Mouse (Mus musculus) cortical plate, adult 2 months (tissue): ENCODE data around the gene Dapk2. TPM values are rescaled to one million over a fixed set of nuclear protein-coding genes. Genes with fewer than 3 reads are reported as not detected.

ENCODE experiments used
- H3K27ac ChIP-seq: fragments of 200-500 bp; 2 replicates; pipeline ENCODE4 v1.5.1; 2012; ENCODE audit warnings: low read length, control low read depth, inconsistent platforms; ENCODE audit not compliant: insufficient read depth
- H3K4me1 ChIP-seq: fragments of 200-500 bp; 2 replicates; pipeline ENCODE4 v1.6.1; 2011; ENCODE audit warnings: low read length; ENCODE audit not compliant: control insufficient read depth, insufficient read depth
- H3K4me3 ChIP-seq: fragments of 200-500 bp; 2 replicates; pipeline ENCODE4 v1.5.1; 2011; ENCODE audit warnings: mild to moderate bottlenecking, low read length, control low read depth; ENCODE audit not compliant: insufficient read depth
- CTCF ChIP-seq: fragments of 200-500 bp; IDR thresholded peaks from 2 replicates; pipeline ENCODE4 v1.5.1; 2011; ENCODE audit warnings: mild to moderate bottlenecking, control low read depth, low read length; ENCODE audit not compliant: insufficient read depth; ENCODE audit errors: extremely low read depth
- POLR2A ChIP-seq: fragments of 200-500 bp; IDR thresholded peaks from 2 replicates; pipeline ENCODE4 v1.6.1; 2011; ENCODE audit warnings: mild to moderate bottlenecking, low read length, control low read depth; ENCODE audit not compliant: insufficient read depth; ENCODE audit errors: extremely low read depth
- polyA plus RNA-seq: library from polyadenylated mRNA; depleted of rRNA; stranded (reverse); fragments of >200 nt; gene quantifications from 2 replicates; pipeline ENCODE4 v1.2.3, GENCODE M21; 2012

Gene Dapk2
- polyA plus RNA-seq, 1 experiment = 6.8 TPM

DNA sequence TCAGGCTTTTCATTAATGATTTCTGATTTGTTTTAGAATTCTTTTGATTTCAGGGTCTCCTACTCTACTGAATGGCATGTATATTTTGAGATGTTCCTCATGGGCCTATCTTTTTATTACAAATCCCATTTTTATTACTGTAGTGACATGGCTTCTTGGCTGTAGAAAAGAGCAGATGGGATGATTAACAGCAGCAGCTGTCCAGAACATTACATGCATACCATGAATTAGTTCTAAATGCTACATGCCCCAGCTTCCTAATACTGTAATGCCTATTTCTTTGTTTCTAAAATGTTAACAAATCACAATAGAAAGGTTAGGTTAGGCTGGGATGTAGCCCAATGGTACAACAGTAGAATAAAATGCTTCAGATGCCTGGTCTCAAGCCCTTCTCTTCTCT, 36.6 kb upstream of the Dapk2 start:
- TF ChIP-seq POLR2A (no peak), CTCF (no peak)
- no peak overlapping the region for H3K27ac ChIP-seq
- no peak overlapping the region for H3K4me3 ChIP-seq
- H3K4me1 ChIP-seq = peaks cover 2% of the 10 kb centered on the region

DNA sequence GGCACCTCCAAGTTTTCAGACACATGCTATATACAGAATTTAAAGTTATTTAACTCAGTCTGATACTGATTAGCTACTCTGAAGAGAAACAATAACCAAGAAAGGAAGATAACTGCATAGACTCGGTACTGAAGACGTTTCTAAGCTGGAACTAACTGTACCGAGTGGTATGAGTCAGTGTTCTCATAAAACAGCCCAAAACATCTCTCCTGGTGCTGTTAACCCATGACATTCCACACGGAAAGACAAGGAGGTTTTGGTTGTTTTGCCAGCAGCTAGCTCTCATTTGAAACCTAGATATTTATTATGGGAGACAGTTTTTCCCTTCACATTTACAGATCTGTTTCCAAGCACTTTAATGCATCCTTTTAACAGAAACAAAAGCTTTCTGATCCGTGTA, 34.4 kb upstream of the Dapk2 start:
- TF ChIP-seq POLR2A (no peak), CTCF (no peak)
- Histone ChIP-seq H3K27ac (0 out of 2 replicates have a peak overlapping the region, but pooled peaks have one; percentile 32), H3K4me3 (peak overlapping the region; percentile 51), H3K4me1 (peaks cover 2% of the 10 kb centered on the region)

DNA sequence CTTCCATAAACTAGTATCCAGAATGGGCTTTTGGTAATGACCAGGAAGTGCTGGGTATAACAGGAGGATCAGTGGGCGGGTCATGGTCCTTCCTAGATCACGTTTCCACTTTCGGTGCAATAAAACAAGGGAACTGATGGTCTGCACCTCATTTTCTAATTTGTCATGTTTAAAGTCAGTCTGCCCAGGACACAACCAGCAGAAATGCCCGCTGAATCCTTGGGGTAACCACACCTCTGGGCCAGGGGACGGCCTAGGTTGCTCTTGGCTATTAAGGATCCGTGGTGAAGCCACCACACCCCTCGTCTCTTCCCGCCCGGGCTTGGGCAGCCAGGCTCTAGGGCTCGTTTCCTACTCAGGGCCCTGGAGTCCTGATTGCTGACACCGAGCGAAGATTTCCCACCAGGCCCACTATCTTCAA, 33.9 kb upstream of the Dapk2 start:
- peak overlapping the region; percentile 32 for H3K27ac ChIP-seq
- TF ChIP-seq POLR2A (no peak), CTCF (no peak)
- peaks cover under 1% of the 10 kb centered on the region for H3K4me1 ChIP-seq
- peak overlapping the region; percentile 51 for H3K4me3 ChIP-seq

DNA sequence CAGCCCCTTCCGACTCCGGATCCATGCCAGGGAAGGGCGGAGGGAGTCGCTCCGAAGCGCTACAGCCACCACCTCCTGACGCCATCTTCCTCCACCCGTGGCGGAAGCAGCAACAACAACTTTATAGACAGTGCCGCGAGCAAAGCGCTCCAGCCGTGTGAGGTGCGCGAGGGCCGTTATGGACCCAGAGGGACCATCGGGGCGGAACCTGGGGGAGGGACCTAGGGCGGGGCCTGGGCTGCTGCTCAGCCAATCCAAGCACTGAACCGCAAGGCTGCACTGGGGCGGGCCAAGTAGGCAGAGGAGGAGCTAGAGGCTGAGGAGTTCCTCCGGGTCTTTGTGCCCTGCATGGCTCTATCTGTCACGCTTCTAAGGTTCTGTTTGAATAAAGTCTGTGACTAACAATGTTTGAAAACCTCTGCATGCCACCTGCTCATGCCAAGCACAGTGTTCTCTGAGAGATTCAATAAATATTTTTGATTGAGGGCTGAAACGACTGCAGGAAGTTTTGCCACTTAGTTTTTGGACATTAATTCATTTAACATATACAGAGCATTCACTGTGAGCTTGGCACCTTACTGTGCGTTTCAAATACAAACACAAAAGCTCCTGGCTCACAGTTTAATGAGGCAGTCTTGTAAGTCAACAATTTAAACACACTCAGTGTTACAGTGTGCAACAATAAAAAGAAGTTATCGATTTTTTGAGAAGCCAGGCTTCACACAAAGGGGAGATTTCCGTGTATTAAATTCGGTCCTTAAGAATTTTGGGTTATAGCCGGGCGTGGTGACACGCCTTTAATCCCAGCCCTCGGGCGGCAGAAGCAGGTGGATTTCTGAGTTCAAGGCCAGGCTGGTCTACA, 33.1 kb upstream of the Dapk2 start:
- Histone ChIP-seq H3K4me3 (peak overlapping the region; percentile 51), H3K4me1 (no peaks in the 10 kb centered on the region; the same call in 1 of the 2 replicates), H3K27ac (peak overlapping the region; percentile 32)
- TF ChIP-seq POLR2A (peak; percentile 94), CTCF (no peak)

DNA sequence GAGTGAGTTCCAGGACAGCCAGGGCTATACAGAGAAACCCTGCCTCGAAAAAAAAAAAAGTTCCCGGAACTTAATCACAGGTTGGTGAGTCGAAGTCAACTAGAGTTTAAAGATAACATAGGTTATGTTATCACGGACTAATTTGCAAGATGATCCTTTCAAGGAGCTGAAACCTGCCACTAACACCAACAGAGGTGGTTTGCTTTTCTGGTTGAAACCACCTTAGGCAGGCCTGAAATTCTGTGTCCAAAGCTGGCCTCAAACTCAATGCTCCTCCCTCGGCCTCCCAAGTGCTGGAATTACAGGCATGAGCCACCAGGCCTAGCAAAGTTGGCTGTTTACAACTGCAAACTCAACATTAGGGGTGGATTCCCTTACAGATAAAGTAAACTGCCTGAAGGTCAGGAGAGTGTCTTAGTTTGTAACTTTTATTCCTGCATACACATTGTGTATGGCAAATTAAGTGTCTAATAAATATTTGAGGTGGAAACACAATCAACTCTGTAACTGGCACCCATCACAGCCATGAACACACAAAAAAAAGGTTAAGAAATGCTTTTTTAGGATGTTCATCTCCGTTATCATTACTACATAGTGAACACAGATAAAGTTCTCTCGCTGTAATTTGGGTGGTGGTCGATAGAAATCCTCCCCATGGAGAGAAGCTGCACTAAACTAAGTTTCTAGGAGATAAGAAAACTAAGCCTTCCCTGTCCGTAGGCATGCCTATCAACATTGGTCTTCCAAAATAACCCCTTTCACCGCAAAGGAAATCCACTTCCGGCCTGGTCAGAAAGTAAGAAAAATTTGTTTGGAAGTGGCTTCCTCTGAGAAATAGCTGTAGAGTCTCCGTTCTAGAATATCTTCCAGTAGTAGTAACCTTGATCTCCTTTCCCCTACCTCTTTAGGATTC, 32.2 kb upstream of the Dapk2 start:
- H3K4me1 ChIP-seq = no peaks in the 10 kb centered on the region; the same call in 1 of the 2 replicates
- H3K27ac ChIP-seq = no peak overlapping the region
- H3K4me3 ChIP-seq = peak overlapping the region; percentile 60; the same call in 1 of the 2 replicates
- TF ChIP-seq CTCF (no peak), POLR2A (no peak)

DNA sequence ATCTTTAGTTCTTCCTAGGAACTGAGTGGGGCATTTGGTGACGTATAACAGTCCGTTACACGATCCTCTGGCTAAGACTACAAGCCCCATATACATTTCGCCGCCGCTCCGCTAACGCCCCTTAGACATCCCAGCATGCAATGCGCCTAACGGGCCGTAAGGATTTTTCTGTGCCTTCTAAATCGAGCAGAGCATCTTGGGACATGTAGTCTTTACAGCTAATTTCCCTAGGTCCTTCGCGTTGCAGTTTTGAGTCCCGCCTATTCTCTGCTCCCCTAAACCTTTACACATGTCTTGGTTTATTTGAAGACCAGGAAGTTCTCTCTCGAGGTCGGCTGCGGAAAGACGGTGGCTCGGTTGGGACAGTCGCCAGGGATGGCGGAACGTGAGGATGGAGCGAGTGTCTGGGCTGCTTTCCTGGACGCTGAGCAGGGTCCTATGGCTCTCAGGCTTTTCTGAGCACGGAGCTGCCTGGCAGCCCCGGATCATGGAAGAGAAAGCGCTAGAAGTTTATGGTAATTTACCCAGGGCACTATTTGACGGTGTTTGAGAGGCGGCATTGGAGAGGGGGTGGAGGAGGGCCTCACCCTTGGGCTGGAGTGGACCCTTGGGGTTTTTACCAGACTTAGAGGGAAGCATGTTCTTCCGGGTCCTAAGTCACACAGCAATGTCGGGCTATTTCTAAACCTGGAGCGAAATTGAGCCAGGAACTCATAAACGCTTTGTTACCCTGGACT, 31.4 kb upstream of the Dapk2 start, which contains the start of the genes Snx1 and Ciao2a:
Snx1 (minus strand) TSS at position 132 of the 737 bp plus-strand sequence.
Ciao2a (plus strand) TSS at position 156 of the 737 bp plus-strand sequence.
- H3K4me1 ChIP-seq = no peaks in the 10 kb centered on the region; the same call in 1 of the 2 replicates
- TF ChIP-seq CTCF (no peak), POLR2A (peak; percentile 61)
- no peak within 1 kb of the TSS for H3K27ac ChIP-seq
- peak within 1 kb of the TSS; percentile 60 for H3K4me3 ChIP-seq

DNA sequence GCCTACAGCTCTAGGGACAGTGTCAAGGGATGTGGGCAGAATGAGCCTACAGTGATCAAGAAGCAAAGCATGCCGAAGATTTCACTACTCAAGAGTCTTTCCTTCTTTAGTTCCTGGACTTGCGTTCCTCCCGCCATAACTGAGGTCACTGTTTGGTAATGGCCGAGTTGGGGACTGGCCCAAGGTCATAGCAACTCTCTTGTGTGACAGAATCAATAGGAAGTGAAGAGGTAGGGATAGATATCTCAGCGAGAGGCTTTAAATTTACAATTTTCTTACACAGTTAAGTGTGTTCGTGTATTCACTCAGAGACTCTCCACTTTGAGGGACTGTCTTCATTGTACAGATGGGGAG, 30.9 kb upstream of the Dapk2 start:
- no peak for TF ChIP-seq POLR2A
- H3K27ac ChIP-seq = no peak overlapping the region
- H3K4me1 ChIP-seq = no peaks in the 10 kb centered on the region; the same call in 1 of the 2 replicates
- H3K4me3 ChIP-seq = peak overlapping the region; percentile 60

DNA sequence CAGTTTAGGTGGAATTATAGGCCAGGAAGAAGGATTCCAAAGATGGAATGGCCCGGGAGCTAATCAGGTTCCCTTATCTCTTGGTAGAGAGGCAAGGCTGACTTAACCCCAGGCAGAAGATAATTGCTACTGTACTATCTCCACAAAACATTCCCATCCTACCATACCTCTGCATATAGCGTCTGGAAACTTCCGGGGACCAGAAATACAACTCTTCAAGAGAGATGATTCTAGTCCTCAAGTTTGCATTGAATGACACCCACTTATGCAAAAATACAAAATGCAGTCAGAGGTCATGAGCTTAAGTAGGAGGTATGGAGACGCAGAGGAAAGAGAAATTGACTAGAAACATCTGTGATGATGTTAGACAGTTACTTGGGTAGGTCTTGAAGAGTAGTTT, 30.1 kb upstream of the Dapk2 start:
- no peak overlapping the region for H3K4me3 ChIP-seq
- TF ChIP-seq POLR2A (no peak), CTCF (no peak)
- no peak overlapping the region for H3K27ac ChIP-seq
- H3K4me1 ChIP-seq = no peaks in the 10 kb centered on the region

DNA sequence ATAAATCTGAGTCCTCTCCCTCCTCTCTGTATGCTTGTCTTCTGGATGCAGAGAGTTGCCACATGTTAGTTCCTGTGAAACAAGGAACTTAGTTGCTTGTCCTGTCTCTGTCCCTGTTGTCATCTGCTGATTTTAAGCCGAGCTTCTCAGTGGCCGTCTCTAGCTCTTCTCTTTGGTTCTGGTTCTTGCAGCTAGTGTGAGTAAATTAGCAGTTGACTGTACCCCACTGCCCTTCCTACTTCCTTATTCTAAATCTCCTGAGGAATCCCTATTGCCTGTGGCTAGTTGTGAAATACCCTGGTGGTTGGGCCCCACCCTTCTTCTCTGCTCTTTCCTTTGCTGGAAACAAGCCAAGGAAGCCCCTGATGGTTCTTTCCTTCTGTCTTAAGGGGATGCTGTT, 26.6 kb upstream of the Dapk2 start:
- H3K27ac ChIP-seq = no peak overlapping the region

More for the DNA sequence above, 26.6 kb upstream of the Dapk2 start:
- TF ChIP-seq POLR2A = no peak
- no peak for TF ChIP-seq CTCF
- H3K4me3 ChIP-seq = no peak overlapping the region
- no peaks in the 10 kb centered on the region for H3K4me1 ChIP-seq
